Mouse (Mus musculus) midbrain, embryonic 11.5 days (tissue): ENCODE results near the gene Rnd1. TPM values are rescaled to one million over a fixed set of nuclear protein-coding genes. Genes with fewer than 3 reads are reported as not detected.

Source experiments
- ATAC-seq: fragments of 200-750 bp; cut with Nextera tagmentation; 2 replicates; pipeline ENCODE4 v1.8.0; 2017; ENCODE audit warnings: moderate TSS enrichment, moderate library complexity; ENCODE audit not compliant: low FRiP score
- DNase-seq: peaks from one replicate; pipeline ENCODE4 v3.0.0; 2015; ENCODE audit warnings: low spot score; ENCODE audit errors: missing footprints
- H3K27ac ChIP-seq: fragments of 300-500 bp; sonication (generic); 2 replicates; pipeline ENCODE4 v1.5.1; 2014; ENCODE audit warnings: low read depth, low read length
- H3K27me3 ChIP-seq: fragments of 300-500 bp; sonication (generic); 2 replicates; pipeline ENCODE4 v1.6.1; 2014; ENCODE audit warnings: mild to moderate bottlenecking, low read length, moderate library complexity, mixed read lengths; ENCODE audit not compliant: control insufficient read depth, insufficient read depth
- H3K36me3 ChIP-seq: fragments of 300-500 bp; sonication (generic); 2 replicates; pipeline ENCODE4 v1.6.1; 2014; ENCODE audit warnings: mild to moderate bottlenecking, low read length, moderate library complexity, mixed read lengths; ENCODE audit not compliant: control insufficient read depth, insufficient read depth
- H3K4me1 ChIP-seq: fragments of 300-500 bp; sonication (generic); 2 replicates; pipeline ENCODE4 v1.6.1; 2014; ENCODE audit warnings: low read length; ENCODE audit not compliant: control insufficient read depth, insufficient read depth
- H3K4me2 ChIP-seq: fragments of 300-500 bp; sonication (generic); 2 replicates; pipeline ENCODE4 v1.6.1; 2014; ENCODE audit warnings: mild to moderate bottlenecking, moderate library complexity
- H3K4me3 ChIP-seq: fragments of 300-500 bp; sonication (generic); 2 replicates; pipeline ENCODE4 v1.5.1; 2014; ENCODE audit warnings: low read depth, low read length
- H3K9ac ChIP-seq: fragments of 300-500 bp; sonication (generic); 2 replicates; pipeline ENCODE4 v1.6.1; 2014; ENCODE audit warnings: low read length
- H3K9me3 ChIP-seq: fragments of 300-500 bp; sonication (generic); 2 replicates; pipeline ENCODE4 v1.6.1; 2016; ENCODE audit warnings: low read length; ENCODE audit not compliant: control insufficient read depth
- WGBS: fragments of 180-500 bp; shearing (Covaris S2); extraction: QIAGEN DNeasy Blood & Tissue Kit; methylation state at CpG from one replicate; pipeline ENCODE4 v1.1.7; 2014; 5-methylcytosine and 5-hydroxymethylcytosine counted together
- polyA plus RNA-seq: library from polyadenylated mRNA; unstranded; fragments of >200 nt; fragmentation: Nextera tagmentation; extraction: Ambion mirVana; gene quantifications from 2 replicates; pipeline ENCODE4 v1.2.1, GENCODE M21; 2014

Rnd1 gene
- polyA plus RNA-seq, 1 experiment from 2014 or later = 6.1 TPM

DNA sequence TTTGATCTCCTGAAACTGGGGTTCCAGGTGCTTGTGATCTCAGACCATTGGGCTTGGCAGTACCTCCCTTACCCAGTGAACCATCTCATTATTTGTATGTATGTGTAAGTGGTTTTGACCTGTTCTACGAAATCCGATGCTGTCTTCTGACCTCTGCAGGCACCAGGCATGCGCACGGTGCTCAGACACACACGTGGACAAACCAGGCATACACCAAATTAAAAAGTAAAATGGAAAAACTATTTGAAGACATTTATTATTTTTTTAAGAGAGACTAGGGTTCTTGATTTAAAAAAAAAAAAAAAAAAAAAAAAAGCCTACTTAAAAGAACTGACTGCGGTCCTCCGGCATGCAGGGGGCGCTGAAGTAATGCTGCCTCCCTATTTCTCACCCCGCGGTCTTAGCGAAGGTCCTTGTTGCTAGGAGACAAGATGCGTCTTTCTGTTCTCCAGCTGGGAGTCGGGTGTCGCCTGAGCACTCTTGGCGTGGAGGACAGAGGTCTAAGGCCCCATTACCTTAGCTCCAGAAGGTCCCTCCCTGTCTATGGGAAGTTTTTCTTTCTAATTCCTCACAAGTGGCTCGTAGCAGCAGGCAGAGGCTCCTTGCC lies 30.6 kb upstream of the Rnd1 start, which contains the start of gene Ccdc65:
Gene Ccdc65 (plus strand): TSS at position 442 of the 607 bp plus-strand sequence.
- Histone ChIP-seq H3K9ac (0 out of 2 replicates have a peak within 1 kb of the TSS, but pooled peaks have one; percentile 14), H3K4me2 (peak within 1 kb of the TSS; percentile 44), H3K4me1 (no peaks in the 10 kb centered on the region), H3K9me3 (no peaks in the 10 kb centered on the region), H3K4me3 (peak within 1 kb of the TSS; percentile 25), H3K27me3 (no peaks in the 10 kb centered on the region), H3K27ac (no peak within 1 kb of the TSS), H3K36me3 (no peaks in the 10 kb centered on the region)
- DNase-seq (peak; percentile 98), ATAC-seq (no peak)
- 20% methylated on average over 16 of the region's 16 CpGs for WGBS

DNA sequence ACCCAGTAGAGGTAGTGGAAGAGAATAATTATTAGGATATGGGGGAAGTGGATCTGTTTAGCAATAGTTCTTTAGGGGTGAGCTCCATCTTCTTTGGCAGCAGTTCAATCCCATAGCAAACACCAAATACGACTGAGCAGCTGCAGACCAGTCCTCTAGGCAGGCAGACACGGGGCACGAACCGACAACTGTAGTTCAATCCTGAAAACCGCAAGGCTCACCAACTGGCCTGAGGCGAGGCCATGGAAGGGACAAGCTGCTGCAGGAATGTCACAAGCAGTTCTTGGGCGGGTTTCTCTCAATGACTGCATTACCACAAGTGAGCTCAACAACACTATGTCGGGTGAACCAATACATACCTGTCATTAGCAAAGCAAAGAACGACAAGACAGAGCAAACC lies 27.1 kb upstream of the Rnd1 start:
- H3K36me3 ChIP-seq = no peaks in the 10 kb centered on the region
- H3K9ac ChIP-seq = no peak overlapping the region
- DNase-seq = no peak
- no peak for ATAC-seq
- peaks cover 5% of the 10 kb centered on the region; the same call in 1 of the 2 replicates for H3K4me1 ChIP-seq
- H3K27me3 ChIP-seq = peaks cover 18% of the 10 kb centered on the region
- no peak overlapping the region for H3K4me3 ChIP-seq
- H3K4me2 ChIP-seq = no peak overlapping the region
- WGBS = 69% methylated on average over 9 of the region's 9 CpGs
- no peaks in the 10 kb centered on the region for H3K9me3 ChIP-seq
- H3K27ac ChIP-seq = no peak overlapping the region

DNA sequence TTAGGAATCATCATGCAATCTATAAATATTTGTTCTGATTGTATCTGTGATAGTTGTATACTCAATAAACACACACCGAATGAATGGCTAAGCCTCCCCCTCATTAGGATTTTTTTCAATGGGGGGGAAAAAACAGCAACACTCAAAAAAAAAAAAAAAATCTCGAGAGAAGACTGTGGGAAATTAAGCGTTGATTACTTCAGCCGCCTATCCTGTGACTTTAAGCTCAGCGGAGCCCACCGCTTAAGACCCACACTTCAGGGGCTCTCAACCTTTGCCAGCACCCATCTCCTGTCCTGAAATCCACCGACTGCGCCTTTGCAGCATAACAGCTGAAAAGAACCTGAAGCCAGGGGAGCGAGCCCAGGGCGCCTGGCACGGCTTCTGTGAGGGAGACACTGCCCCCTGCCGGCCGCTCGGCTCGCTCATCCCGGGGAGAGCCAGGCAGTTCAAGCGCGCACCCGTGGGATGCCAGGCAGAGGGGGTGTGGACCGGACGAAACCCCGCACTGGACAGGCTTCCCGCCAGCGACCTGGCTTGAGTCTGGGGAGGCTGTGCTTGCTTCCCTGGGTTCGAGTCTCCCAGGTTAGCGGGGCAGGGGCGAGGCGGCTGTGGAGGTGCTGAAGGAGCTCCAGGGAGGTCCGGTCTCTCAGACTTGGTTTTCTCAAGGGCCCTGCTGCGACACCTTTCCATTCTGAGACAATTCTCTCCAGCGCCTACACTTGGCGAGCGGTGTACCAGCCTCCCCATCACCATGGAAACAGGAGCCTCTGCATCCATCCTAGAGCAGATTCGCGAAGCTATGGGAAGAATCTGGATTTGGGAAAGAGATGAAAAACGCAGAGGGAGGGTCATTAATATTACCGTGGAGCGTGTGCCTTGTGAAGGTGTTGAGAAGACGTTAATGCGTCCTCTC lies 22.2 kb upstream of the Rnd1 start:
- no peaks in the 10 kb centered on the region for H3K9me3 ChIP-seq
- ATAC-seq = peak; percentile 84
- H3K36me3 ChIP-seq = no peaks in the 10 kb centered on the region
- H3K4me3 ChIP-seq = peak overlapping the region; percentile 24
- H3K4me1 ChIP-seq = peaks cover 7% of the 10 kb centered on the region; the same call in 1 of the 2 replicates
- DNase-seq = peak; percentile 99
- WGBS = 6% methylated on average over 40 of the region's 40 CpGs
- H3K9ac ChIP-seq = peak overlapping the region; percentile 50; the same call in 1 of the 2 replicates
- H3K4me2 ChIP-seq = peak overlapping the region; percentile 57
- H3K27ac ChIP-seq = no peak overlapping the region
- H3K27me3 ChIP-seq = peaks cover 18% of the 10 kb centered on the region

DNA sequence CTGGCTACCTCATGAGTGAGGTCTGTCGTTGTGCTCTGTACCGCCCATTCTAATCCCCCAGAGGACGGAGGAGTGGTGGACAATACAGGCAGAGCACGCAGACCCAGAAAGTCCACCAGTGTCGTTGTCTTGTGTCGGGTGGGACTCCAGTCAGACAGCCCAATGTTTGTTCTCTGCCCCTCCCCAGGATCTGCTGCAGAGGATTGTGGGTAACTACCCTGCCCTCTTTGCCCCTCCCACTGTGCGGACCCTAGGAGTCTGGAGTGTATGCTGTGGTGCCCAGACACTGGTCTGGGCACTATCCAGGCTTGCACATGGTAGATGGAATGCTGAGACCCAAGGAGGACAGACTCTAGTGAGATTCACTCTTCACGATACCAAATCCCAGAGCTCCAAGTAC lies 19.0 kb upstream of the Rnd1 start:
- H3K9ac ChIP-seq = no peak overlapping the region
- H3K4me1 ChIP-seq = peaks cover 17% of the 10 kb centered on the region
- H3K27ac ChIP-seq = no peak overlapping the region
- 55% methylated on average over 8 of the region's 8 CpGs for WGBS
- no peaks in the 10 kb centered on the region for H3K36me3 ChIP-seq
- ATAC-seq (no peak), DNase-seq (no peak)
- no peak overlapping the region for H3K4me2 ChIP-seq
- H3K9me3 ChIP-seq = no peaks in the 10 kb centered on the region
- H3K27me3 ChIP-seq = peaks cover 14% of the 10 kb centered on the region
- no peak overlapping the region for H3K4me3 ChIP-seq

DNA sequence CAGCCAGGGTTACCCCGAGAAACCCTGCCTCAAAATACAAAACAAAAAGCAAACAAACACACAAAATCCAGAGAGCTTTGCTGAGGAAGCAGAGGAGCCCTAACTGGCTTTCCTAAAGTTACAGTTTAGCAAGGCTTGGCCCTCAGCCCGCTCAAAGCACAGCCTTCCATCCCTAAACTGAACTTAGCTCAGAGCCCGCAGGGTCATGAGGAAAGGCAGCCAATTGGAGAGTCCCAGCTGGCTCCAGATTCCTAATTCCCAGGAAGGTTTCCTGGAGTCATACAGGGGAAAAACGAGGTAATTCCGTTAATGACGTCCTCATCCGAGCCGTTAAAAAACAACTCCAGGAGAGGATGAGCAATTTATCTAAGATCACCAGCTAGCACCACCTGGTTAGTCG lies 18.5 kb upstream of the Rnd1 start:
- H3K9ac ChIP-seq = no peak overlapping the region
- WGBS = 66% methylated on average over 9 of the region's 9 CpGs
- no peaks in the 10 kb centered on the region for H3K36me3 ChIP-seq
- DNase-seq = no peak
- no peaks in the 10 kb centered on the region for H3K9me3 ChIP-seq
- no peak overlapping the region for H3K4me3 ChIP-seq
- peaks cover 22% of the 10 kb centered on the region for H3K4me1 ChIP-seq
- ATAC-seq = no peak
- no peak overlapping the region for H3K4me2 ChIP-seq
- peaks cover 10% of the 10 kb centered on the region for H3K27me3 ChIP-seq
- no peak overlapping the region for H3K27ac ChIP-seq

DNA sequence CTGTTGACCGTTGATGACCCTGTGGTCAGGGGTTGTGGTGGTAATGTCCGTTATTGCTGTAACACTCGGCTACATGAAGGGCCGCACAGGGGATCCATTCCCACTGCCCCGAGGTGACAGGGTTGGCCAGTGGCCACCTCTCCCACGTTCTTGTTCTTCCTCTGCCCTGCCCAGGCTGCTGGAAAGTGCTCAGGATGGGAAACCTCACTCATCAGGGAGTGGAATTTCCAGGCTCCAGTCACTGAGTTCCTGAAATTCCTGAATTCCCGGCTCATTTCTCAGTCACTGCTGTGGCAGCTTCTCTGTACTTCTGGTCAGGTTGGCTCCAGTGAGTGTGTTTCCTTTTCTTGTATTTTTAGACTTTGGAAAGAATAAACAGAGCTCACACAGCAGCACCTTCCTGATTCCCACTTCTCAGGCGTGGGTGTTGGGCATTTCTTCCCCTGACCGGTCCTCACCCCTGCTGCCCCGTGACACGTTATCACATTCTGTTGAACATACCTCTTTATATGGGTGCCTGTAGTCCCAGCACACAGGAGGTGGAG lies 15.0 kb upstream of the Rnd1 start:
- no peak overlapping the region for H3K4me3 ChIP-seq
- H3K9ac ChIP-seq = no peak overlapping the region
- no peak for ATAC-seq
- H3K4me1 ChIP-seq = peaks cover 28% of the 10 kb centered on the region
- no peak for DNase-seq
- H3K4me2 ChIP-seq = no peak overlapping the region; the same call in 1 of the 2 replicates
- WGBS = 46% methylated on average over 11 of the region's 11 CpGs
- H3K27ac ChIP-seq = peak overlapping the region; percentile 67; the same call in 1 of the 2 replicates
- H3K9me3 ChIP-seq = no peaks in the 10 kb centered on the region
- H3K27me3 ChIP-seq = no peaks in the 10 kb centered on the region
- no peaks in the 10 kb centered on the region for H3K36me3 ChIP-seq

DNA sequence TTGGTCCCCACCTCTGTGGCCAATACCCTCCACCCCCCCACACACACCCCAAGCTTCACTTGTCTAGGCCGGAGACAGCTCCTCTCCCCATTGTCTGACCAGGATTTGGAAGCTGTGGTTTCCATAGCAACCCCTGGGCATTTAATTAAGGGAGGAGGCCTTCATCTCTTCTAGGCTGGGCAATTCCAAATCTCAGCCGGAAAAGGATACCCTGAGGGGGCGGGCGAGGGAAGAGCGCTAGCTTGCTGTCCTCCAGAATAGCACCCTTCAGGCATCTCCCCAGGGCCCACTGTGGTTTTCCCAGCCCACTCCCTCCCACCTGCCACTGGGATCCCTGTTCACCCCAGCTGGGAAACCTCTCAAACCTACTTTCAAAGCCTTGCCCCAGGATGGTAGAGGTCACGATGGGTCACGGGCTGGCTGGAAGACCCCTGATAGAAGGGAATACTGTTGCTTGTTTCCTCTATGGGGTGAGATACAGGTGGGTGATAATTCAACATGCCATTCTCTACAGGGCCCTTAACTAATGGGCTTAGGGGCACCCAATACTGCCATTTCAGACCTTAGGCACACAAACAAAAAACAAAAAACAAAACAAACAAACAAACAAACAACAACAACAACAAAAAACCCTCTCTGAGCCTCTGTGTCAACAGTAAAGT lies 14.4 kb upstream of the Rnd1 start:
- 11% methylated on average over 7 of the region's 7 CpGs for WGBS
- DNase-seq (peak; percentile 96), ATAC-seq (peak; percentile 89)
- no peaks in the 10 kb centered on the region for H3K36me3 ChIP-seq
- peak overlapping the region; percentile 30 for H3K4me2 ChIP-seq
- H3K9ac ChIP-seq = 0 out of 2 replicates have a peak overlapping the region, but pooled peaks have one; percentile 7
- H3K9me3 ChIP-seq = no peaks in the 10 kb centered on the region
- no peak overlapping the region for H3K4me3 ChIP-seq
- no peaks in the 10 kb centered on the region for H3K27me3 ChIP-seq
- H3K4me1 ChIP-seq = peaks cover 28% of the 10 kb centered on the region
- H3K27ac ChIP-seq = peak overlapping the region; percentile 67

DNA sequence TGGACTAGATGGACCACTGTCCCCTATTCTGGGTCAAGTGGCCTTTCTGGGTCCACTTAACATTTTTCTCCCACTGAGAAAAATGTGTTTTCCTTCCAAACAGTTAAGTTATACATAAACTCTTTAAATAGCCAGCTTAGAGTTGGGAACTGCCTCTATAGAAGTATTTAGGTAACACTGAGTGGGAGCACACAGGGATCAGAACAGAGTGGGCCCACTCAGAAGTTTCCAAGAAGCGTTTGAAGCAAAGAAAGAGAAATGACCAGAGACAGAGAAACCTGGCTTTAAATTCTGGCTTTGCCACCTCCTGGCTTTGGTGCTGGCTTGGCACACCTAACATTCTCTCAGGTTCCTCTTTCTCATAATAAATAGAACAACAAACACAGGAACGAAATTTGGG lies 12.4 kb upstream of the Rnd1 start:
- no peak for DNase-seq
- H3K4me1 ChIP-seq = peaks cover 28% of the 10 kb centered on the region
- no peak overlapping the region for H3K4me2 ChIP-seq
- H3K4me3 ChIP-seq = no peak overlapping the region
- no peak overlapping the region; the same call in 1 of the 2 replicates for H3K27ac ChIP-seq
- WGBS = 81% methylated on average over 2 of the region's 2 CpGs
- H3K36me3 ChIP-seq = no peaks in the 10 kb centered on the region
- no peaks in the 10 kb centered on the region for H3K27me3 ChIP-seq
- H3K9me3 ChIP-seq = no peaks in the 10 kb centered on the region
- no peak for ATAC-seq
- H3K9ac ChIP-seq = no peak overlapping the region
